Mouse (Mus musculus): Measurements from ENCODE around the gene Fcrl6. TPM values are rescaled to one million over a fixed set of nuclear protein-coding genes. Genes with fewer than 3 reads are reported as not detected.

Fcrl6 gene
- not detected in 2 replicates for polyA plus RNA-seq (2012)

- no peaks in the 10 kb centered on the region for H3K36me3 ChIP-seq (ENCODE audit: control insufficient read depth)
- no peaks in the 10 kb centered on the region for H3K9me3 ChIP-seq (ENCODE audit: control insufficient read depth, low read length)
- H3K4me3 ChIP-seq (replicated peaks): no peak within 1 kb of the TSS
- H3K27me3 ChIP-seq (ENCODE audit: control insufficient read depth): no peaks in the 10 kb centered on the region
- H3K4me1 ChIP-seq (ENCODE audit: control insufficient read depth): no peaks in the 10 kb centered on the region
- TF ChIP-seq TAL1 (IDR thresholded peaks at IDR 0.05; ENCODE audit: low read length) (no peak), GATA1 (IDR thresholded peaks at IDR 0.05; ENCODE audit: low read length) (no peak)
Measured at GRCm38 (mm10) chr1:172602326-172602725, at the start of gene Fcrl6. Gene Fcrl6, minus strand, starts transcription at chr1:172602551.

DNA sequence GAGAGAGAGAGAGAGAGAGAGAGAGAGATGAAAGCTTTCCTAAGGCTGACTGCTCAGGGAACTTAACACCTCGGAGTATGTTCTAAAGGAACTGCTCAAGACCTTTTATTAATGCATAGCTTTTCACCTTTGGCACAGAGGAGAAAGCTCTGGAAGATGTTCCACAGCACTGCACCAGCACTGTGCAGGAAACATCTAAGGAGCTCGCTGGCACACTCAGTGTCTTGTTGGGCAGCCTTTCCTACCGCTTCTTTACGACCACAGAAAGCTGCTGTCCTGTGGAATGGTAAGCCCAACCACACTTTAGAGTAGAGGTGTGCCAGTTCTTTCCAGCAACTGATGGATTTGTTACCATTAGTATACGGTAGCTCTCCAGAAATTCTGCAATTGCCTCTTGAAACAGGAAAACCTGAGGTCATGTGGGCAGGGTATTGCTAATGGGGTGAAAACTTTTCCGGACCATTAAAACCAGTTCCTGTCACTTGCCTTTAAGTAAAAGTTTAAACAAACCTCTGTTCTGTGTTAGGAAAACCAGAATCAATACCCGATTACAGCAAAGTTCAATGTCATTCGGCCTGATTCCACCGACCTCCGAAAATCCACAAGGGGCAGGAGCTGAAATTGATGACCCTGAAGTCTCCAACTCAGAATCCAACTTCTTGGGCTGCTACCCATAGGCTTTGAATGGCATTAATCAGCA, 49.1 kb upstream of the Fcrl6 start:
- TF ChIP-seq GATA1 (IDR thresholded peaks at IDR 0.05; ENCODE audit: low read length): no peak
- TF ChIP-seq TAL1 (IDR thresholded peaks at IDR 0.05; ENCODE audit: low read length): no peak
- Histone ChIP-seq H3K36me3 (ENCODE audit: control insufficient read depth) (no peaks in the 10 kb centered on the region), H3K27me3 (ENCODE audit: control insufficient read depth) (no peaks in the 10 kb centered on the region)

GRCm38 (mm10) chr1:172650519-172651287, 48.4 kb upstream of the Fcrl6 start:
- Histone ChIP-seq H3K9me3 (ENCODE audit: control insufficient read depth, low read length) (no peaks in the 10 kb centered on the region), H3K4me1 (ENCODE audit: control insufficient read depth) (no peaks in the 10 kb centered on the region), H3K27me3 (ENCODE audit: control insufficient read depth) (no peaks in the 10 kb centered on the region), H3K36me3 (ENCODE audit: control insufficient read depth) (no peaks in the 10 kb centered on the region), H3K4me3 (replicated peaks) (no peak overlapping the region)
- TF ChIP-seq TAL1 (IDR thresholded peaks at IDR 0.05; ENCODE audit: low read length) (no peak), GATA1 (IDR thresholded peaks at IDR 0.05; ENCODE audit: low read length) (no peak)

More for the DNA sequence above, 49.1 kb upstream of the Fcrl6 start:
- Histone ChIP-seq H3K4me3 (replicated peaks) (no peak overlapping the region), H3K9me3 (ENCODE audit: control insufficient read depth, low read length) (no peaks in the 10 kb centered on the region), H3K4me1 (ENCODE audit: control insufficient read depth) (no peaks in the 10 kb centered on the region)

DNA sequence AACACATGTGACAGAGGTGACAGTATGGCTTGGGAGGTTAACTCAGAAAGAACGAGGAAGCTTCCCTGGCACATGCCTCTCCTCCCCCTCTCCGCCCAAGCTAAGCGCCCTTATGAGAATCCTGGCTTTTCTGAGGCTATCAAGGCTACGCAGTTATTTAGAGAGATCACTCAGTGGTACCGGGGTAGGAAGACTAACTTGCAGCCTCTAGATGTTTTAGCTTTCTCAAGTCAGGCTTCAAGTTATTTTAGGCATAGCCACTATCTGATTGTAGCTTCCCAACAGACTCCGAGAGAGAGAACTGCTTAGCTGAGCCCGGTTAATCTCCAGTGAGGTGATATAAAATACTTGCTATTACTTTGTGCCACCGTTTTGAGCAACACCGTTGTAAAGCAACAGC, 47.0 kb upstream of the Fcrl6 start:
- TF ChIP-seq GATA1 (IDR thresholded peaks at IDR 0.05; ENCODE audit: low read length) (no peak), TAL1 (IDR thresholded peaks at IDR 0.05; ENCODE audit: low read length) (no peak)
- no peaks in the 10 kb centered on the region for H3K36me3 ChIP-seq (ENCODE audit: control insufficient read depth)
- no peak overlapping the region for H3K4me3 ChIP-seq (replicated peaks)
- no peaks in the 10 kb centered on the region for H3K4me1 ChIP-seq (ENCODE audit: control insufficient read depth)
- H3K9me3 ChIP-seq (ENCODE audit: control insufficient read depth, low read length): no peaks in the 10 kb centered on the region
- H3K27me3 ChIP-seq (ENCODE audit: control insufficient read depth): no peaks in the 10 kb centered on the region

DNA sequence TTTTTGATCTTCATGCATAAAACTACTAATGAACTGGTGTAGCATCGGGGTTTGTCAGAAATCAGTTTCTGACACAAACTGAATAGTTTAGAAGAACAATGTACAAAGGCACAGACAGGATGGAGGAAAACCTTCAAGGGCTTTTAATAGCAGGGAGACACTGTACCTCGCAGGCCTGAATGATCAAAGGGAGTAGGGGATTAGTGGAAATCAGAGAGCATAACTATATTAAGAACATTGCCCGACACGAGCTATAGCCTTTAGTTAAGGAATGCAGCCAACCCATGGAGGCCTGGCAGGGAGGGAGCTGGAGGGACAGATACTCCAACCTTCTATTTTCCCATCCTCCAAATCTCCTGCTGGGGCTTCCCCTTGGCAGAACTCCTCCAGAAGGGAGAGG, 44.9 kb upstream of the Fcrl6 start:
- TF ChIP-seq TAL1 (IDR thresholded peaks at IDR 0.05; ENCODE audit: low read length) (no peak), GATA1 (IDR thresholded peaks at IDR 0.05; ENCODE audit: low read length) (no peak)
- Histone ChIP-seq H3K36me3 (ENCODE audit: control insufficient read depth) (no peaks in the 10 kb centered on the region), H3K9me3 (ENCODE audit: control insufficient read depth, low read length) (no peaks in the 10 kb centered on the region), H3K4me1 (ENCODE audit: control insufficient read depth) (no peaks in the 10 kb centered on the region), H3K27me3 (ENCODE audit: control insufficient read depth) (no peaks in the 10 kb centered on the region), H3K4me3 (replicated peaks) (no peak overlapping the region)

DNA sequence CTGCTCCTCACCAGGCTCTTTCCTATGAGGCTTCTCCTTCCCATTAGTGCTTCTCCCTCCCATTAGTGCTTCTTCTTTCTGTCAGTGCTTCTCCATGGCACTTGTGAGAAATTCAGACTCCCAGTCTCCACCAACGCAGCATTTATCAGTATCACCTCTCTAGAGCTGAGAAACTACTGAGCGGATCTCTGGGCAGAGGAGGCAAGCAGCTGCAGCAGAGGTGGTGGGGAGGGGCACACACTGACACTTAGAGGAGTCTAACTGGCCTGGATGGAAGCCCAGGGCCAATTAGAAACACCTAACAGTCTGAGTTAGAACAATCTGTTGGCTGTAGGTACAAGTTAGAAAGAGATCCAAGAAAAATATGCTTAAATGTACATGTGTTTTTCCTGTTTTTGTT, 36.4 kb upstream of the Fcrl6 start:
- no peaks in the 10 kb centered on the region for H3K9me3 ChIP-seq (ENCODE audit: control insufficient read depth, low read length)
- H3K4me3 ChIP-seq (replicated peaks): no peak overlapping the region
- no peaks in the 10 kb centered on the region for H3K4me1 ChIP-seq (ENCODE audit: control insufficient read depth)
- no peaks in the 10 kb centered on the region for H3K27me3 ChIP-seq (ENCODE audit: control insufficient read depth)
- no peaks in the 10 kb centered on the region for H3K36me3 ChIP-seq (ENCODE audit: control insufficient read depth)
- TF ChIP-seq GATA1 (IDR thresholded peaks at IDR 0.05; ENCODE audit: low read length) (no peak), TAL1 (IDR thresholded peaks at IDR 0.05; ENCODE audit: low read length) (no peak)

- TF ChIP-seq GATA1 (IDR thresholded peaks at IDR 0.05; ENCODE audit: low read length) (no peak), TAL1 (IDR thresholded peaks at IDR 0.05; ENCODE audit: low read length) (no peak)
- H3K4me1 ChIP-seq (ENCODE audit: control insufficient read depth): peaks cover 3% of the 10 kb centered on the region
- H3K36me3 ChIP-seq (ENCODE audit: control insufficient read depth): no peaks in the 10 kb centered on the region
- no peak overlapping the region for H3K4me3 ChIP-seq (replicated peaks)
- no peaks in the 10 kb centered on the region for H3K27me3 ChIP-seq (ENCODE audit: control insufficient read depth)
- no peaks in the 10 kb centered on the region for H3K9me3 ChIP-seq (ENCODE audit: control insufficient read depth, low read length)
Measured at GRCm38 (mm10) chr1:172637801-172638200, 35.5 kb upstream of the Fcrl6 start.

- Histone ChIP-seq H3K27me3 (ENCODE audit: control insufficient read depth) (no peaks in the 10 kb centered on the region), H3K9me3 (ENCODE audit: control insufficient read depth, low read length) (no peaks in the 10 kb centered on the region), H3K4me1 (ENCODE audit: control insufficient read depth) (peaks cover 10% of the 10 kb centered on the region), H3K36me3 (ENCODE audit: control insufficient read depth) (no peaks in the 10 kb centered on the region), H3K4me3 (replicated peaks) (no peak overlapping the region)
- TF ChIP-seq TAL1 (IDR thresholded peaks at IDR 0.05; ENCODE audit: low read length) (no peak), GATA1 (IDR thresholded peaks at IDR 0.05; ENCODE audit: low read length) (no peak)
Measured at GRCm38 (mm10) chr1:172636266-172636665, 33.9 kb upstream of the Fcrl6 start.

DNA sequence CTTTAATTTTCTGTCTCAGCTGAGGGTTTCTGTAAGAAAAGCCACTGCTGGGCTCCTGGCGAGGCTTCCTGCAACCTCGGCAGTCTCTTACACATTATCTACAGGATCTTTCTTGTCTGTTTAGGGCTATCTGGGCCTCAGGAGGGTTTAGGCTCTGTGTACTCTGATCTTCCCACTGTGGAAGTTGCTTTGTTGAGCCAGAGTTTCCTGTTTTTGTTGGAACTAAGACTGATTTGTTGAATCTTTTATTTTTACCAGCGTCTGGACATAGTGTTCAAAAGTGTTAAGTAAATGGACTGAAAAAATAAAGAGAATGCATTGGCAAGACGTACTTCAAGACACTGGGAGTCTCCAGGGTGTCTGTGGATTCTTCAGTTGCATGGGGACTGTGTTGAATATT, 32.9 kb upstream of the Fcrl6 start:
- no peak for TF ChIP-seq GATA1 (IDR thresholded peaks at IDR 0.05; ENCODE audit: low read length)
- TF ChIP-seq TAL1 (IDR thresholded peaks at IDR 0.05; ENCODE audit: low read length): no peak
- no peaks in the 10 kb centered on the region for H3K9me3 ChIP-seq (ENCODE audit: control insufficient read depth, low read length)
- no peak overlapping the region for H3K4me3 ChIP-seq (replicated peaks)
- no peaks in the 10 kb centered on the region for H3K36me3 ChIP-seq (ENCODE audit: control insufficient read depth)
- peaks cover 10% of the 10 kb centered on the region for H3K4me1 ChIP-seq (ENCODE audit: control insufficient read depth)
- no peaks in the 10 kb centered on the region for H3K27me3 ChIP-seq (ENCODE audit: control insufficient read depth)

Data from erythroblast, embryonic 14.5 days (primary cell).